Comparison of ENCODE assay signal across 8 mouse cellular contexts in genomic region chr13:55321434-55322129, GRCm38 (mm10). TPM values are rescaled to one million over a fixed set of nuclear protein-coding genes. Genes with fewer than 3 reads are reported as not detected.
DNase-seq lines count a peak whose midpoint lies in the region; ATAC-seq lines count a peak whose summit lies in the region.

Rab24 (minus strand) TSS chr13:55321946.

- ATAC-seq in frontal cortex, adult (ENCODE audit: low TSS enrichment) = peak; percentile 73
- ATAC-seq in hematopoietic stem cell, adult 5-6 weeks (replicated peaks in 1 of 2; ENCODE audit: insufficient read depth in 1 of 2, low FRiP score in 2 of 2, low TSS enrichment in 1 of 2, low read depth in 1 of 2, poor library complexity in 2 of 2, severe bottlenecking in 2 of 2) = peak; percentile 70 to 78

- DNase-seq in MN1 (ENCODE audit: low spot score) = peak; percentile 92
- peak; percentile 86 for DNase-seq in cerebellum, adult 9-10 months
- DNase-seq in layer of hippocampus, postnatal 10 days (ENCODE audit: low spot score in 2 of 2) = peak; percentile 81 to 89
- DNase-seq in lung, postnatal 10 days = peak; percentile 92
- peak; percentile 77 for DNase-seq in ovary, postnatal 14 days (ENCODE audit: low spot score)
- peak; percentile 85 to 89 for DNase-seq in thymus, postnatal 10 days (ENCODE audit: low spot score in 2 of 2)

RNA-seq across cellular contexts. Expression of gene Rab24, which starts in this region (rescaled TPM):
- 22.1 and 27.4 TPM in 2 replicates for total RNA-seq in hematopoietic stem cell, adult 5-6 weeks (2017)
- total RNA-seq in layer of hippocampus, postnatal 10 days (2021) = 10 to 100 TPM; 62.4 to 66.9 TPM

Comparison
In these comparisons a context has a peak if more than half of its experiments do, and no peak if none do; other contexts are left out.
1. Peak in every context shown above with its lines: DNase-seq and ATAC-seq.